Comparison of ENCODE assay signal across 8 mouse cellular contexts in genomic region chr2:169961463-169962230, GRCm38 (mm10).
A peak's percentile ranks its signal among the peaks of the same experiment; 100 is the strongest.
DNase-seq lines count a peak whose midpoint lies in the region; ATAC-seq lines count a peak whose summit lies in the region.
"Had no signal": no experiment of that assay in that cellular context is flagged by ENCODE, and none has a peak within 500 bp of the region (broad histone marks: within the 10 kb centered on the region; RNA-seq: fewer than 3 reads in every experiment).

No protein-coding gene starts in this region.

- H3K36me3 ChIP-seq in hindbrain, embryonic 13.5 days: no peaks in the 10 kb centered on the region
- no peaks in the 10 kb centered on the region for H3K36me3 ChIP-seq in midbrain, embryonic 13.5 days

- peak overlapping the region; percentile 61 for H3K4me2 ChIP-seq in hindbrain, embryonic 13.5 days
- H3K4me2 ChIP-seq in midbrain, embryonic 13.5 days (replicated peaks): peak overlapping the region; percentile 68

- peaks cover 44% of the 10 kb centered on the region for H3K4me1 ChIP-seq in hindbrain, embryonic 13.5 days (replicated peaks)
- peaks cover 34% of the 10 kb centered on the region for H3K4me1 ChIP-seq in midbrain, embryonic 13.5 days (replicated peaks)
- H3K4me1 ChIP-seq: megakaryocyte, embryonic 14.5 days had no signal

- H3K4me3 ChIP-seq in hindbrain, embryonic 13.5 days: peak overlapping the region; percentile 33
- peak overlapping the region; percentile 30 for H3K4me3 ChIP-seq in midbrain, embryonic 13.5 days (replicated peaks)
- H3K4me3 ChIP-seq: megakaryocyte, embryonic 14.5 days had no signal

- peak; percentile 63 for DNase-seq in Muller cell, postnatal 12 days (ENCODE audit: inconsistent ontology term)
- DNase-seq in brain, adult 2 months (ENCODE audit: low read depth, low spot score): peak; percentile 80
- no peak for DNase-seq in natural killer cell, adult 2 months (ENCODE audit: low spot score in 2 of 2)
- no peak for DNase-seq in layer of hippocampus, postnatal 14 days (ENCODE audit: low spot score in 2 of 2)

- 17% methylated on average over 24 of the region's 24 CpGs for WGBS in hindbrain, embryonic 13.5 days
- WGBS in midbrain, embryonic 13.5 days: 12% methylated on average over 24 of the region's 24 CpGs

- no peaks in the 10 kb centered on the region for H3K9me3 ChIP-seq in hindbrain, embryonic 13.5 days
- no peaks in the 10 kb centered on the region for H3K9me3 ChIP-seq in midbrain, embryonic 13.5 days

- H3K27me3 ChIP-seq in hindbrain, embryonic 13.5 days: no peaks in the 10 kb centered on the region
- peaks cover 7% of the 10 kb centered on the region; the same call in 1 of the 2 replicates for H3K27me3 ChIP-seq in midbrain, embryonic 13.5 days
- H3K27me3 ChIP-seq: megakaryocyte, embryonic 14.5 days had no signal

- ATAC-seq in hindbrain, embryonic 13.5 days (ENCODE audit: low FRiP score): peak; percentile 74
- peak; percentile 85 for ATAC-seq in midbrain, embryonic 13.5 days
- no peak for ATAC-seq in megakaryocyte, adult 5-6 weeks (ENCODE audit: poor library complexity, severe bottlenecking)

- peak overlapping the region; percentile 79 for H3K27ac ChIP-seq in hindbrain, embryonic 13.5 days
- H3K27ac ChIP-seq in midbrain, embryonic 13.5 days: peak overlapping the region; percentile 76

- peak overlapping the region; percentile 60; the same call in 1 of the 2 replicates for H3K9ac ChIP-seq in hindbrain, embryonic 13.5 days
- H3K9ac ChIP-seq in midbrain, embryonic 13.5 days (replicated peaks): peak overlapping the region; percentile 52

Comparison
In these comparisons a context has a peak if more than half of its experiments do, and no peak if none do; other contexts are left out.
1. DNase-seq: peak in Muller cell, postnatal 12 days (single experiment) and brain, adult 2 months (single experiment); none in natural killer cell, adult 2 months (0 of 2) and layer of hippocampus, postnatal 14 days (0 of 2).